Mouse (Mus musculus) kidney, postnatal 25 days (tissue): Measurements from ENCODE around the gene Fem1a.

ENCODE experiments used
- DNase-seq, 2 experiments: peaks; one replicate each; pipeline ENCODE4 v3.0.0; 2021; ENCODE audit warnings: mixed read lengths in 2 of 2

Gene Fem1a

GRCm38 (mm10) chr17:56256239-56256881 is at the start of gene Fem1a:
Gene Fem1a, plus strand, starts transcription at chr17:56256810.
- DNase-seq: peak; percentile 93 to 97

GRCm38 (mm10) chr17:56206986-56207674 is 49.5 kb upstream of the Fem1a start:
- DNase-seq: peak in 1 of 2 experiments; percentile 18

GRCm38 (mm10) chr17:56207963-56208530 is 48.6 kb upstream of the Fem1a start:
- peak in 1 of 2 experiments; percentile 13 for DNase-seq

GRCm38 (mm10) chr17:56208821-56209220 is 47.8 kb upstream of the Fem1a start:
- peak in 1 of 2 experiments; percentile 36 for DNase-seq

- peak in 1 of 2 experiments; percentile 70 for DNase-seq
Observed at GRCm38 (mm10) chr17:56211090-56211489, 45.5 kb upstream of the Fem1a start.

- peak in 1 of 2 experiments; percentile 24 for DNase-seq
Observed at GRCm38 (mm10) chr17:56212676-56213075, 43.9 kb upstream of the Fem1a start.

- peak in 1 of 2 experiments; percentile 13 for DNase-seq
Observed at GRCm38 (mm10) chr17:56214229-56214628, 42.4 kb upstream of the Fem1a start.

GRCm38 (mm10) chr17:56217670-56218069 is 38.9 kb upstream of the Fem1a start:
- DNase-seq: peak in 1 of 2 experiments; percentile 47

- DNase-seq: peak; percentile 90 to 97
Observed at GRCm38 (mm10) chr17:56218377-56219191, 38.0 kb upstream of the Fem1a start, which contains the start of gene Dpp9. Gene Dpp9, minus strand, starts transcription at chr17:56218905.

GRCm38 (mm10) chr17:56219251-56219650 is 37.4 kb upstream of the Fem1a start:
- DNase-seq: no peak

- DNase-seq: peak; percentile 68 to 75
Observed at GRCm38 (mm10) chr17:56219805-56220204, 36.8 kb upstream of the Fem1a start.

GRCm38 (mm10) chr17:56224916-56225315 is 31.7 kb upstream of the Fem1a start:
- DNase-seq: no peak

- DNase-seq: no peak
Observed at GRCm38 (mm10) chr17:56226566-56226965, 30.0 kb upstream of the Fem1a start.

- DNase-seq: no peak
Observed at GRCm38 (mm10) chr17:56229943-56230342, 26.7 kb upstream of the Fem1a start.

GRCm38 (mm10) chr17:56233389-56233788 is 23.2 kb upstream of the Fem1a start:
- DNase-seq: no peak

- peak; percentile 68 to 88 for DNase-seq
Observed at GRCm38 (mm10) chr17:56233818-56234469, 22.7 kb upstream of the Fem1a start.

GRCm38 (mm10) chr17:56241541-56242401 is 14.8 kb upstream of the Fem1a start:
- peak; percentile 93 to 97 for DNase-seq

- DNase-seq: no peak
Observed at GRCm38 (mm10) chr17:56245608-56246007, 11.0 kb upstream of the Fem1a start.

- peak; percentile 72 to 87 for DNase-seq
Observed at GRCm38 (mm10) chr17:56251136-56251829, 5.3 kb upstream of the Fem1a start.

- DNase-seq: no peak
Observed at GRCm38 (mm10) chr17:56254695-56255094, 1.9 kb upstream of the Fem1a start.

GRCm38 (mm10) chr17:56255429-56255828 is 1.2 kb upstream of the Fem1a start:
- DNase-seq: no peak
